Mouse (Mus musculus): ENCODE data around the gene Slc35e3. TPM values are rescaled to one million over a fixed set of nuclear protein-coding genes. Genes with fewer than 3 reads are reported as not detected.

Gene Slc35e3
- polyA plus RNA-seq, 1 experiment from 2014 or later, result 22.2 TPM

- H3K4me3 ChIP-seq (ENCODE audit: low read depth, low read length), result no peak overlapping the region
These were observed 38.5 kb upstream of the Slc35e3 start for GRCm38 (mm10) chr10:117784646-117785045.

DNA sequence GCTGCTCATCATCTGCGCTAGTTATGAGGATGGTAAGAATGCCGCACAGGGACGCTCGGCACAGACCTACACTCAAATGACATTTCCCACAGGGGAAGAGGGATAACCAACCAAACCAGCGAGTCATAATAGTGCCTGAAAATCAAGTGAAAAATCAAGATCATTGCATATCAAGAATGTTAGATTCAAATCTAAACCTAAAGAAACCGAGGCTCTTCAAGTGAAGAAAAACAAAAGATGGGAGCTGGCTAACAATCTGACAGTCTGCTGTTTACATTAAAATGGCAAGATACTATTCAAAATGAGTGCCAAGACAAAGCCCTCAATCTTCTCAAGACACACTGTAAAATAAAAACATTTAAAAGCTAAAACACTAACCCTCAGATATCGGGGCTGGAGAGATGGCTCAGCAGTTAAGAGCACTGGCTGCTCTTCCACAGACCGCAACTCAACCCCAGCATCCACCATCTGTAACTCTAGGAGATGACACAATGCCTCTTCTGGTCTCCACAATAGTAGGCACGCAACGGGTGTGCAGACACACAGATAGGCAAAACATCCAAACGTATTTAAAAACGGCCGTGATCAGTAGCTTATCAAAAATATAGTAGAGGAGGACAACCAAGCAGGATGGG, 37.7 kb upstream of the Slc35e3 start:
- WGBS, result 94% methylated on average over 13 of the region's 13 CpGs
- Histone ChIP-seq H3K27ac (replicated peaks; ENCODE audit: low read depth, low read length) (no peak overlapping the region), H3K4me3 (ENCODE audit: low read depth, low read length) (no peak overlapping the region), H3K9ac (replicated peaks; ENCODE audit: low read length) (no peak overlapping the region), H3K4me2 (ENCODE audit: low read depth, low read length) (no peak overlapping the region), H3K27me3 (ENCODE audit: control insufficient read depth, insufficient read depth, low read length) (no peaks in the 10 kb centered on the region), H3K36me3 (replicated peaks; ENCODE audit: control insufficient read depth, insufficient read depth, low read depth, low read length) (no peaks in the 10 kb centered on the region; the same call in 1 of the 2 replicates), H3K4me1 (ENCODE audit: control insufficient read depth, insufficient read depth, low read length) (no peaks in the 10 kb centered on the region), H3K9me3 (replicated peaks; ENCODE audit: control insufficient read depth, low read length) (no peaks in the 10 kb centered on the region)
- no peak for DNase-seq (ENCODE audit: low spot score)
- ATAC-seq (replicated peaks; ENCODE audit: insufficient number of reproducible peaks, low FRiP score, low TSS enrichment, low read depth), result no peak

More at GRCm38 (mm10) chr10:117784646-117785045, 38.5 kb upstream of the Slc35e3 start:
- WGBS, result 94% methylated on average over 7 of the region's 7 CpGs
- Histone ChIP-seq H3K4me1 (ENCODE audit: control insufficient read depth, insufficient read depth, low read length) (no peaks in the 10 kb centered on the region), H3K9ac (replicated peaks; ENCODE audit: low read length) (no peak overlapping the region), H3K36me3 (replicated peaks; ENCODE audit: control insufficient read depth, insufficient read depth, low read depth, low read length) (no peaks in the 10 kb centered on the region; the same call in 1 of the 2 replicates), H3K4me2 (ENCODE audit: low read depth, low read length) (no peak overlapping the region), H3K27me3 (ENCODE audit: control insufficient read depth, insufficient read depth, low read length) (no peaks in the 10 kb centered on the region), H3K27ac (replicated peaks; ENCODE audit: low read depth, low read length) (no peak overlapping the region), H3K9me3 (replicated peaks; ENCODE audit: control insufficient read depth, low read length) (no peaks in the 10 kb centered on the region)
- ATAC-seq (replicated peaks; ENCODE audit: insufficient number of reproducible peaks, low FRiP score, low TSS enrichment, low read depth), result no peak
- no peak for DNase-seq (ENCODE audit: low spot score)

GRCm38 (mm10) chr10:117782491-117783260, 36.5 kb upstream of the Slc35e3 start:
- Histone ChIP-seq H3K9ac (replicated peaks; ENCODE audit: low read length) (no peak overlapping the region), H3K9me3 (replicated peaks; ENCODE audit: control insufficient read depth, low read length) (no peaks in the 10 kb centered on the region), H3K4me3 (ENCODE audit: low read depth, low read length) (no peak overlapping the region), H3K36me3 (replicated peaks; ENCODE audit: control insufficient read depth, insufficient read depth, low read depth, low read length) (no peaks in the 10 kb centered on the region; the same call in 1 of the 2 replicates), H3K27ac (replicated peaks; ENCODE audit: low read depth, low read length) (no peak overlapping the region), H3K27me3 (ENCODE audit: control insufficient read depth, insufficient read depth, low read length) (no peaks in the 10 kb centered on the region), H3K4me2 (ENCODE audit: low read depth, low read length) (no peak overlapping the region), H3K4me1 (ENCODE audit: control insufficient read depth, insufficient read depth, low read length) (no peaks in the 10 kb centered on the region)
- no peak for DNase-seq (ENCODE audit: low spot score)
- 94% methylated on average over 14 of the region's 14 CpGs for WGBS
- no peak for ATAC-seq (replicated peaks; ENCODE audit: insufficient number of reproducible peaks, low FRiP score, low TSS enrichment, low read depth)

DNA sequence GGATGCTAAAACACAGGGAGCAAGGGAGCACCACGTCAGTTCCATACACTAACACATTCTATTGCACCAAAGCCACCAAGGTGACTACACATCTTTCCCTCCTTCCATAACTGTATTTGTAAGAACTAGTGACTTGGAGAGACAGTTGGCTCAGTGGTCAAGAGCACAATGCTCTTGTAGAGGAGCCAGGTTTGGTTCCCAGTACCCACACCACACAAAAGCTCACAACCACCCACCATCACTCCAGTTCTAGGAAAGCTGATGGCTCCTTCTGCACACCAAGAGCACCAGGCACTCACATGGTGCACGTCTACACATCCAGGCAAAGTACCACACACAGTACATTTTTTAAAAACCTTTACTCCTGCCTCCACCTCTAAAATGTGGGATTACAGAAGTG, 35.9 kb upstream of the Slc35e3 start:
- H3K4me2 ChIP-seq (ENCODE audit: low read depth, low read length), result no peak overlapping the region
- no peak overlapping the region for H3K27ac ChIP-seq (replicated peaks; ENCODE audit: low read depth, low read length)
- DNase-seq (ENCODE audit: low spot score) (no peak), ATAC-seq (replicated peaks; ENCODE audit: insufficient number of reproducible peaks, low FRiP score, low TSS enrichment, low read depth) (no peak)
- H3K4me3 ChIP-seq (ENCODE audit: low read depth, low read length), result no peak overlapping the region
- no peaks in the 10 kb centered on the region for H3K27me3 ChIP-seq (ENCODE audit: control insufficient read depth, insufficient read depth, low read length)
- H3K4me1 ChIP-seq (ENCODE audit: control insufficient read depth, insufficient read depth, low read length), result no peaks in the 10 kb centered on the region
- H3K36me3 ChIP-seq (replicated peaks; ENCODE audit: control insufficient read depth, insufficient read depth, low read depth, low read length), result no peaks in the 10 kb centered on the region; the same call in 1 of the 2 replicates
- no peak overlapping the region for H3K9ac ChIP-seq (replicated peaks; ENCODE audit: low read length)
- WGBS, result 99% methylated on average over 2 of the region's 2 CpGs
- no peaks in the 10 kb centered on the region for H3K9me3 ChIP-seq (replicated peaks; ENCODE audit: control insufficient read depth, low read length)

GRCm38 (mm10) chr10:117781021-117781725, 35.0 kb upstream of the Slc35e3 start:
- H3K27me3 ChIP-seq (ENCODE audit: control insufficient read depth, insufficient read depth, low read length), result no peaks in the 10 kb centered on the region
- 92% methylated on average over 17 of the region's 17 CpGs for WGBS
- no peak overlapping the region for H3K9ac ChIP-seq (replicated peaks; ENCODE audit: low read length)
- DNase-seq (ENCODE audit: low spot score), result no peak
- no peak for ATAC-seq (replicated peaks; ENCODE audit: insufficient number of reproducible peaks, low FRiP score, low TSS enrichment, low read depth)
- no peak overlapping the region for H3K4me2 ChIP-seq (ENCODE audit: low read depth, low read length)
- H3K36me3 ChIP-seq (replicated peaks; ENCODE audit: control insufficient read depth, insufficient read depth, low read depth, low read length), result no peaks in the 10 kb centered on the region; the same call in 1 of the 2 replicates
- no peak overlapping the region for H3K4me3 ChIP-seq (ENCODE audit: low read depth, low read length)
- H3K27ac ChIP-seq (replicated peaks; ENCODE audit: low read depth, low read length), result no peak overlapping the region
- H3K4me1 ChIP-seq (ENCODE audit: control insufficient read depth, insufficient read depth, low read length), result no peaks in the 10 kb centered on the region
- no peaks in the 10 kb centered on the region for H3K9me3 ChIP-seq (replicated peaks; ENCODE audit: control insufficient read depth, low read length)

- 94% methylated on average over 6 of the region's 6 CpGs for WGBS
- no peak overlapping the region for H3K4me3 ChIP-seq (ENCODE audit: low read depth, low read length)
- no peak overlapping the region for H3K4me2 ChIP-seq (ENCODE audit: low read depth, low read length)
- DNase-seq (ENCODE audit: low spot score) (no peak), ATAC-seq (replicated peaks; ENCODE audit: insufficient number of reproducible peaks, low FRiP score, low TSS enrichment, low read depth) (no peak)
- no peak overlapping the region for H3K27ac ChIP-seq (replicated peaks; ENCODE audit: low read depth, low read length)
- H3K4me1 ChIP-seq (ENCODE audit: control insufficient read depth, insufficient read depth, low read length), result no peaks in the 10 kb centered on the region
- no peaks in the 10 kb centered on the region for H3K27me3 ChIP-seq (ENCODE audit: control insufficient read depth, insufficient read depth, low read length)
- no peaks in the 10 kb centered on the region for H3K9me3 ChIP-seq (replicated peaks; ENCODE audit: control insufficient read depth, low read length)
- no peak overlapping the region for H3K9ac ChIP-seq (replicated peaks; ENCODE audit: low read length)
- no peaks in the 10 kb centered on the region; the same call in 1 of the 2 replicates for H3K36me3 ChIP-seq (replicated peaks; ENCODE audit: control insufficient read depth, insufficient read depth, low read depth, low read length)
These were observed 34.2 kb upstream of the Slc35e3 start for GRCm38 (mm10) chr10:117780306-117780911.

DNA sequence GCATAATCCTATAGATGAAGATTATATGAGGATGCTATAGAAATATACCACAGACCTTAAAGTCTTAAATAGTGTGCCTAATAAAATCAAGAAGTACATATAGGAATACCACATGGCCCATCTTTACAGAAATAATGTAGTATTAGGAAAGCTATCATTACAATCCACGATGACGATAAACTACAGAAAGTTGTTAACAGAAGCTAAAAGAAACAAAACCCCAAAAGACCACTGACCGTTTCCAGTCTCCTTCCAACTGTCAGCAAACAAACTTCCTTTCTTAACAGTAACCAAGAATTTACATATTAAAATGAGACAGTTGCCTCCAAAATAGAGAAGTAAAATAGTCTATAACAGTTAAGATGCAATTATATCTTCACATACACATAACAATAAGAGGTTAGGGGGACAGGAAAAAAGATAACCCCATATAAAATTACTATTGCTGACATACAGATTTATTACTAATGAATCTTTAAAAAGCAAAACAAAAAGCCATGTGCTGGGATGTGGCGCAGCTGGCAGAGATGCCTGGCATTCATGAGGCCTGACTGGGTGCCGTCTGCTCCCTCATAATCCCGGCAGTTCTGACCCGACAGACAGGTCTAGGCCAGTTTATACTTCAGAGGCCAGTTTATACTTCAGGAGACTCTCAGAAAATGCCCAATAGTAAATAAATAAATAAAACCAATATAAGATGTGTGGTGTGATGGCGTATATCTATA, 33.6 kb upstream of the Slc35e3 start:
- H3K4me2 ChIP-seq (ENCODE audit: low read depth, low read length), result no peak overlapping the region
- no peaks in the 10 kb centered on the region for H3K9me3 ChIP-seq (replicated peaks; ENCODE audit: control insufficient read depth, low read length)
- H3K4me3 ChIP-seq (ENCODE audit: low read depth, low read length), result no peak overlapping the region
- H3K4me1 ChIP-seq (ENCODE audit: control insufficient read depth, insufficient read depth, low read length), result no peaks in the 10 kb centered on the region
- no peak overlapping the region for H3K27ac ChIP-seq (replicated peaks; ENCODE audit: low read depth, low read length)
- WGBS, result 96% methylated on average over 8 of the region's 8 CpGs
- no peak overlapping the region for H3K9ac ChIP-seq (replicated peaks; ENCODE audit: low read length)
- no peaks in the 10 kb centered on the region; the same call in 1 of the 2 replicates for H3K36me3 ChIP-seq (replicated peaks; ENCODE audit: control insufficient read depth, insufficient read depth, low read depth, low read length)
- ATAC-seq (replicated peaks; ENCODE audit: insufficient number of reproducible peaks, low FRiP score, low TSS enrichment, low read depth) (no peak), DNase-seq (ENCODE audit: low spot score) (no peak)
- no peaks in the 10 kb centered on the region for H3K27me3 ChIP-seq (ENCODE audit: control insufficient read depth, insufficient read depth, low read length)

Measured in embryonic facial prominence, embryonic 11.5 days (tissue).